Mouse (Mus musculus): Measurements from ENCODE around the gene Tnik. TPM values are rescaled to one million over a fixed set of nuclear protein-coding genes. Genes with fewer than 3 reads are reported as not detected.

Tnik gene
- total RNA-seq, 2 experiments from 2014 or later: 39.4 to 39.8 TPM

Small RNA genes lying within 50 kb of the gene (microRNA-seq; reads per million reads assigned to microRNA genes)
- gene Mir466q: 0 to 2.2 reads per million in 2 experiments
